Mouse (Mus musculus) heart, postnatal 0 days (tissue): ENCODE results near the gene Brox.

Experiments used
- CTCF ChIP-seq: IDR thresholded peaks from 2 replicates; pipeline ENCODE4 v1.5.1; 2016; ENCODE audit warnings: antibody characterized with exemption, control low read depth, low read depth
- EP300 ChIP-seq: IDR thresholded peaks from 2 replicates; pipeline ENCODE4 v1.6.1; 2016; ENCODE audit warnings: antibody characterized with exemption, low read depth

DNA sequence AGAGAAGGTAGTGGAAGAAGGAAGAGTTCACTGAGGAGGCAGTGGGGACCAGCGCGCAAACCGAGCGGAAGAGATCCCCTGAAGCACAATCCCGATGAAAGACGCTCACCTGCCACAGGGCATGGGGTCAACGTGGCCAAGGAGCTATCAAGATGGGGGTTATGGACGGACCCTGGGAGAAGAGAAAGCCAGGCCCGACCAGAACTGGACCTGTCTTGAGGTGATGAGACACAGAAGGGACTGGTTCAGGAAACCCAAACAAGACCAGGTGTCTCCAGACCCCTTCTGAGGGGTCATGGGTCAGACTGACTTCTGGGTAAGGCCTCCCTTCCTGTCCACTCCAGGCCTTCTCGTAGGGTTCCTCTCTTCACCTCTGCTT lies 48.7 kb upstream of the Brox start:
- no peak for TF ChIP-seq CTCF
- no peak for TF ChIP-seq EP300
